Mouse (Mus musculus) induced T-regulatory cell, adult 2 months (primary cell): ENCODE measurements at regions not wholly inside any gene's neighbourhood (a gene's known extent, or its start where the extent isn't known, plus 50 kb on each side); places are given as distances from the start of the nearest gene placed in this dataset.

Source experiments
- DNase-seq: peaks from one replicate; pipeline ENCODE4 v3.0.0-alpha.2; 2012; ENCODE audit warnings: low read depth

DNA sequence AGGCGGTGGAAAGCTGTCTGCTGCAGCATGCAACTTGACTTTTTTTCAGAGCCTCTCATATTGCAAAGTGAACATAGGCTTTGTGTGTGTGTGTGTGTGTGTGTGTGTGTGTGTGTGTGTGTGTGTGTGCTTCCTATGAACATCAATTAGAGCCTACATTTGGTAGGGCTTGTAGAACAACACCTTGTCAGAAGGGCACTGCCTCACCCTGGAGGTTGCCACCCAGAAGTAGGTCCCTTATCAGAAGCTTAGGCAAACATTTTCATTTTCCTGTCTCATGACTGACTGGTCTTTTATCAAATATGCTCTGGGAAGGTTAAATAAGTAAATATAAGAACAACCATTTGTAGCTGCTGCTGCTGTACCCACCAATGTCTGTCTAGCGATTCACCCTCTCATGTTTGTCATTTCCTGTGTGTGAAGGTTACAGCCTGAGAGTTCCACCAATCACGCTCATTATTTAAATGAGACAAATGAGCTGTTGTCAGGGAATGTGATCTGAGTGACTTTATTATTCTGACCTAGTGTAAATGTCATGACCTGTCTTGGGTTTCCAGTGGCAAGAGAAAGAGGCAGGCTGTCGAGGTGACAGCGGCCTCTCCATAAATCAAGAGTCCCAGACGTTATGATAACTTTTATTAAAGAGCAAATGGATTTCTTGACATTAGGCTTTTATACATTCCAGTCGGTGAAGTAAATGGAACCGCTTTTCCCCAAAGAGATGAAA is 310.1 kb downstream of the Irx1 start:
- no peak for DNase-seq

- DNase-seq = no peak
These were observed 313.6 kb downstream of the Irx1 start for GRCm38 (mm10) chr13:71649876-71650275.

- no peak for DNase-seq
These were observed 314.5 kb downstream of the Irx1 start for GRCm38 (mm10) chr13:71649031-71649430.

DNA sequence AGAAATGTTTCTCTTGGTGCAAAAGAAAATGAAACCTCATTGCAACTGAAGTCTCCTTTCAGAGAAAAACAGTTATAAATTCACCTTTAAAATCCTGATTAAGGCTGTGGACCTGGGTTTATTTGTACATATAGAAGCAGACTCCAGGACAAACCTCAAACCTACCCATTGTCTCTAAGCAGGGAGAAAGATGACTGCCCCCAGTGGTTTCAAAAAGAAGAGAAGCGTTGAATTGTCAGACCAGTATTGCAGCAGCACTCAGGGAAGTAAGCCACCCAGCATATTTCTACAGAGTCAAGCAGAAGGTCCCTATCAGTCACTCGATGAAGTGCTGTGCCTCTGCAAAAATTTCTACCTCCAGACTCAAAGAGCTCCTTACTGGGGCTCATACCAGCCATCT is 332.1 kb downstream of the Irx1 start:
- no peak for DNase-seq

- DNase-seq = no peak
These were observed 346.3 kb downstream of the Irx1 start for GRCm38 (mm10) chr13:71617198-71617597.

DNA sequence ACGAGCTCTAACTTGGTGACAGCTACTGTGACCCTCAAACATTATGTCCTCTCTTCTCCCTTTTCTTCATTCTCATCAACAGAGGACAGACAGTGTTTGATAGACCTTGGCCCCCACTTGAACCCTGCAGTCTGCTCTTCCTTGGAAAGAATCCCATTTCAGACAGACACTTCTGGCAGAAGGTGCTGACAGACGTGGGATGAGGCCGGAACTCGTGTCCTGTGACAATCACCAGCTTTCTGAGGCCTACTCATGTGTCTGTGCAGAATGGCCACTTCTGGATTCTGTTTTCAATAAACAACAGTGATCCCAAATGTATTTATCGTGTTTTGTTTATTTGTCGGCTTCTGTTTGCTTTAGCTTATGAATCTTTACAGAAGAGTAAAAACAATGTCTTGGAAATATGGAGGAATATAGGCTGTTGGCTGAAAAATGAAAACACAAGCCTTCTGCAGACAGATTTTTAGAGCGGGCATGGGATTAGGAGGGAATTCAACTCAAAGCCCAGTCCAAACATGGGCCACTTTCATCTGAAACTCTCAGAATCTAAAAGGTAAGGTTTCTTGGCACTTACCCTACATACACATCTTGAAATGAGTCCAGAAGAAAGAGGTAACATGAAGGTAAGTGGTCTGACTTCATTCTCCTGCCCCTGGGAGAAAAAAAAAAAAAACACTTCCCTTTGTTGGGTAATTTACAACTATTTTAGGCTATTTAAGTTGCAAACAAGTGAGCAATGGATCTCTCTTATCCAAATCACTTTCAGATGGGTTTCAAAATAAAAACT is 350.9 kb downstream of the Irx1 start:
- no peak for DNase-seq

DNA sequence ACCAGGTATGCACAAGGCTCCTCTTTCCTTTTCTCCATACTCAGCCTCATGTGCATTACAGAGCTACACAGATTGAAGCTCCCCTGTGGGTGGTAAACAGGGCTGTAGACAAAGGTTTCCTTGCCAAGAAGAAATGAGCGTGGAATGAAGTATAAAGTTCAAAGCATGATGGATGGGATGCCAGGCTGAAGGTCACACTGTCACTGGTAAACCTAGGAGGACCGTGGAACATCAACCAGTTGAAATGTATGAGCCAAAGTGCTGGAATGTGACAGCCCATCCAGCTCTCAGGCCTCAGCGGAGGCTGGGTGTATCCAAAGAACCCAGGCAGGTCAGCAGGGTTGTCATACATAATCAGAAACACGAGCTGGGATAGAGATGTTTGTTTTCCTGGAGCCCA is 381.0 kb downstream of the Irx1 start:
- no peak for DNase-seq

GRCm38 (mm10) chr13:71565895-71566294 is 397.6 kb downstream of the Irx1 start:
- DNase-seq = no peak

GRCm38 (mm10) chr13:71565388-71565787 is 398.1 kb downstream of the Irx1 start:
- DNase-seq = no peak

GRCm38 (mm10) chr13:71558477-71559215 is 404.9 kb downstream of the Irx1 start:
- DNase-seq = no peak

GRCm38 (mm10) chr13:71555471-71555870 is 408.1 kb downstream of the Irx1 start:
- no peak for DNase-seq

DNA sequence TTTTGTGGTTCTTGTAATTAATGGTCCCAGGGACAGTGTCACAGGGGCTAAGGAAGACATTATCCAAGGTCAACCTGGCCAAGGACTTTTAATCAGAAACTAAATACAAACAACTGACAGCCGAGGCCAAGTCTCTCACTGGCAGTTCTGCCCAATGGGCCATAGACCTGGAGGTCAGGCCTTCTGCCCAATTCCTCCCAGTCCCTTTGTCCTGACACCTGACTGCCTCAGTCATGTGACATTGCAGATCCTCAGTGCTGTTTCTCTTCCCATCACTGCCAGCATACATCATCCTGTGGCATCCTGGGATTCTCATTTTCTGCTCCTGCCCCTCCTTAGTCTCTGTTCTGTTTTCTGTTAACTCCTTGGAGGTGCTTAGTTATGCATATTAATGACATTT is 413.4 kb downstream of the Irx1 start:
- no peak for DNase-seq

- DNase-seq = no peak
These were observed 414.2 kb downstream of the Irx1 start for GRCm38 (mm10) chr13:71549206-71549831.

GRCm38 (mm10) chr13:71538226-71538625 is 425.3 kb downstream of the Irx1 start:
- DNase-seq = no peak

DNA sequence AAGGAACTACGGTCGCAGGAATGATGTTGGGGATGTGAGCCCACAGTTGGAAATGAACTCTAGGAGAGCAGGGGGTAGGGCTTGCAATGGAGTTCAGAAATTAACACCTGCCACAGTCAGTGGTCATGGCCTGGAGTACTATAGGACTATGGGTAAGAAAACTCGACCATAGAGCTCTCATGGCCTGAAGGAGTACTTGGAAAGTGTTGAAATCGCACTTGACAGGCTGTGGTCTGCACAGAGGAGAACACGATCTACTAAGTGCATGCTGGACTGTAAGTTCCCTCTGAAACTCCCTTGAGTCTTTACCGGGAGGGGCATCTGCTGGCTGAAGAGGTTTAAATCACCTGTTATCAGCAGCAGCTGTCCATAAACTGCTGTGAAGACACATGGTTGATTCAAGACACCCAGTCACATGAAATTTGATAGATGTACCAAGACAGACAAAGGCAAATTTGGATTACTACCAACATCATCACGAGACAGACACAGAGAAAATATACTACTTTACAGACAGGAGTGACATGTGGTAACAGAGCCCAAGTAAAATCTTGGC is 430.6 kb downstream of the Irx1 start:
- DNase-seq = no peak

DNA sequence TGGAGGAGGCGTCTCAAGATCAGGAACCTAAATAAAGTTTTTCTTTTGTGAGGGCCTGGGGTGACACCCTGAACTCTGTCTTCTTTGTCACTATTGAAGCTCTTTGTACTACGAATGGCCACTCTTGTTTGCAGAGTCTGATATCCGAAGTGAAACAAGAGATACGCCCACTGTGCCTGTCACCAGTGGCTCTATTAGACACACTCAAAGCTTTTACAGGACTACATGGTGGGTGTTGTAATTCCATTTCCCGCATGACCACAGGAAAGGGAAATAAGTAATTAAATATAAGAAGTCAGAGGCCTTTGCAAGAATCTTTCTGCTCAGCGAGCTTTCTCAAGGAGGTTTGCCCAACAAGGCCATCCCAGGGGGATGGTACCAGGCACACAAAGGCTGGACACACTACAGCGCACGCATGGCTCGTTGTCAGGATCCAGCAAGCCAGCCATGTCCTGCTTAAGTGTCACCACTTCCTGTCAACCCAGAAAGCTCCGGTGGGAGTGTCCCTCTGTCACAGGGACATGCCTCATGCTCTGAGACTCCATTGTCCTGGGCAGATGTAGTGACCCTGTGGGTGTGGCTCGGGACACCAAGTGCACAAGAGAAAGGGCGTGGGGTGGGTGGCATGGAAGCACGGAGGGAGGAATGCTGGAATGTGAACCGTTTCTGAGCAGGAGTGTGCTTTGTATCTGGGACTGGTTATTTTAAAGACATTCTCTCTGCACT is 434.0 kb downstream of the Irx1 start:
- no peak for DNase-seq

GRCm38 (mm10) chr13:71517776-71518175 is 445.7 kb downstream of the Irx1 start:
- no peak for DNase-seq

DNA sequence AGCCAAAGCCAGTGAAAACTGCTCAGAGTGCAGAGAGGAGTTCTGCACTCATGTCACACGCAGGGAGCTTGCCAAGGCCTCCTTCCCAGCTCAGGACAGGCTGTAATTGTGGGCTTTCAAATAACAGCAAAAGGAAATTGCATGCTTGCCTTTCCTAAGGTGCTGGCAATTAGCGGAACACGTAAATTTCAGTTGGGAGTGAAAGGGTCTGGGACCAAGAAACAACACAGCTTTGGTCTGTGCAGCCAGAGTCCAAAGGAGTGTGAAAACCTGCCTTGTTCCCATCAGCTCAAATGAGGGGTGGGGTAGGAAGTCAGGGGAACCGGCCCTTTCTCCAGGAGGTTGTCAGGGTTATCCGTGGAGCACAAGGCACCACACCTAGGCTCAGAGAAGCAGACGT is 450.3 kb downstream of the Irx1 start:
- no peak for DNase-seq

- DNase-seq = no peak
These were observed 455.5 kb downstream of the Irx1 start for GRCm38 (mm10) chr13:71507956-71508401.

DNA sequence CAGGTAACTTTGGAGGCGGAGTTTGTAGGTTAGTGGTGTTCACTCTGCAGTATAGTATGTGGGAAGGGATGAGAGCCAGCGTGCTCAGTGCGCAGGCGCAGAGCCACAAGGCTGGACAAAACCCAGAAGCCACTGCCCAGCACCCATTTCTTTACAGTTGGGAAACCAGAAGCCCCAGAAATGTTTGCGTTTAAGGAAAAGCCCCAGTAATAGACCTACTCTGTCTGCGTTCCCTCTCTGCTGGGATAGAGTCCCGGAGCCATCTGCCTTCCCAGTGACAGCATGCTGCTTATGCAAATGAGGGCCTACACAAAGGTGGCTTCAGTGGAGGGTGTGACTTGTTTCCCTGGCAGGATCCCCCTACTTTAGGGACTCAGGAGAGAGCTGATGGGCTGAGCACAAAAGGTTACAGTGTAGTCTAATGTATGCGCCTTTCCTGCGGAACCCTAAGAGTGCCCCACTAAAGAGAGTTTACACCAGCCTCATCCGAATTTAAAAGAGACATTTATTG is 456.0 kb downstream of the Irx1 start:
- DNase-seq = no peak

GRCm38 (mm10) chr13:71506777-71507176 is 456.7 kb downstream of the Irx1 start:
- no peak for DNase-seq
